Mouse (Mus musculus) E14TG2a.4 (cell line): Measurements from ENCODE around the gene Ptp4a2.
A peak's percentile ranks its signal among the peaks of the same experiment; 100 is the strongest.
"Not testable (repeated sequence)": the region's sequence is repeated elsewhere in the genome, so short reads cannot be mapped to it uniquely, and the experiment has no call there.

Source experiments
- CTCF ChIP-seq: conservative IDR thresholded peaks from 2 replicates; pipeline ENCODE4 v1.5.1; 2014; ENCODE audit warnings: low read length
- NANOG ChIP-seq: IDR thresholded peaks from 2 replicates; pipeline ENCODE4 v1.6.1; 2014; ENCODE audit warnings: borderline replicate concordance, low read length, mixed read lengths

DNA sequence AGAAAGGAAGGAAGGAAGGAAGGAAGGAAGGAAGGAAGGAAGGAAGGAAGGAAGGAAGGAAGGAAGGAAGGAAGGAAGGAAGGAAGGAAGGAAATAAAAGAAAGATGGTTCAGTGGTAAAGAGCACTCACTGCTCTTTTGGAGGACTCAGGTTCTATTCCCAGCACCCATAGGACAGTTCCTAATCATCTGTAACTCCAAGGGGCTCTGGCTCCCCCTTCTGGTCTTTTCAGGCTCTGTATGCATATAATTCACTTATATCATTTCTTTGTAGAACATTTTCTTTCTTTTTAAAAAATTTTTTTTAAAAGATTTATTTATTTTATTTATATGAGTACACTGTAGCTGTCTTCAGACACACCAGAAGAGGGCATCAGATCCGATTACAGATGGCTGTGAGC lies 48.5 kb upstream of the Ptp4a2 start:
- TF ChIP-seq CTCF: peak; percentile 26
- TF ChIP-seq NANOG: not testable (repeated sequence)
